Mouse (Mus musculus) adrenal gland, adult 18-20 months (tissue): ENCODE data around the gene Zc2hc1b. TPM values are rescaled to one million over a fixed set of nuclear protein-coding genes. Genes with fewer than 3 reads are reported as not detected.

ENCODE experiments used
- DNase-seq, 2 experiments: peaks; one replicate each; pipeline ENCODE4 v3.0.0; 2021 to 2022; ENCODE audit warnings: low spot score in 2 of 2
- total RNA-seq, 2 experiments: library from RNA; stranded (reverse); gene quantifications; 1 replicate in 1 of 2; 2 replicates in 1 of 2; pipeline ENCODE4 v1.2.3; 2021

The Zc2hc1b gene
- total RNA-seq, 2 experiments from 2014 or later: not detected

GRCm38 (mm10) chr10:13116706-13117665 is 60.8 kb downstream of the Zc2hc1b start:
- no peak for DNase-seq

- DNase-seq: no peak
These were observed 62.8 kb downstream of the Zc2hc1b start for GRCm38 (mm10) chr10:13115030-13115429.

- no peak for DNase-seq
These were observed 64.2 kb downstream of the Zc2hc1b start for GRCm38 (mm10) chr10:13113641-13114040.

GRCm38 (mm10) chr10:13112849-13113248 is 65.0 kb downstream of the Zc2hc1b start:
- DNase-seq: no peak

- DNase-seq: no peak
These were observed 68.0 kb downstream of the Zc2hc1b start for GRCm38 (mm10) chr10:13109781-13110180.

GRCm38 (mm10) chr10:13108847-13109246 is 69.0 kb downstream of the Zc2hc1b start:
- DNase-seq: no peak

GRCm38 (mm10) chr10:13108021-13108548 is 69.7 kb downstream of the Zc2hc1b start:
- DNase-seq: no peak

GRCm38 (mm10) chr10:13106909-13107624 is 70.8 kb downstream of the Zc2hc1b start:
- DNase-seq: no peak

GRCm38 (mm10) chr10:13103838-13104237 is 74.0 kb downstream of the Zc2hc1b start:
- no peak for DNase-seq

- DNase-seq: no peak
These were observed 75.5 kb downstream of the Zc2hc1b start for GRCm38 (mm10) chr10:13102360-13102759.

GRCm38 (mm10) chr10:13100061-13100648 is 77.7 kb downstream of the Zc2hc1b start:
- no peak for DNase-seq

Other genes starting within 250 kb of the Zc2hc1b start
- gene Stx11, start 213.7 kb downstream of the Zc2hc1b start, total RNA-seq: 10 to 100 TPM in 1 of 2 experiments, 1 to 10 TPM in 1; 6.5 to 11.0 TPM
- 10 to 100 TPM; 10.6 to 12.5 TPM for gene Sf3b5, start 172.7 kb downstream of the Zc2hc1b start, total RNA-seq
- gene Plagl1, start 117.5 kb downstream of the Zc2hc1b start, total RNA-seq: 10 to 100 TPM in 1 of 2 experiments, 1 to 10 TPM in 1; 7.5 to 11.8 TPM
- gene Ltv1, start 15.1 kb upstream of the Zc2hc1b start, total RNA-seq: 10 to 100 TPM; 39.3 to 42.5 TPM